Mouse (Mus musculus): Measurements from ENCODE around the gene Rnft2. TPM values are rescaled to one million over a fixed set of nuclear protein-coding genes. Genes with fewer than 3 reads are reported as not detected.

The Rnft2 gene
- polyA plus RNA-seq, 1 experiment from 2014 or later = 2.6 TPM

Other genes with a start within 250 kb of the Rnft2 start
- gene Tesc, start 217.4 kb downstream of the Rnft2 start, polyA plus RNA-seq (2014; fragmentation: Nextera tagmentation; extraction: Ambion mirVana) = 15.1 and 18.1 TPM in 2 replicates
- gene Fbxw8, start 89.7 kb downstream of the Rnft2 start, polyA plus RNA-seq (2014; fragmentation: Nextera tagmentation; extraction: Ambion mirVana) = 22.5 and 23.9 TPM in 2 replicates
- gene Hrk, start 80.5 kb downstream of the Rnft2 start, polyA plus RNA-seq (2014; fragmentation: Nextera tagmentation; extraction: Ambion mirVana) = 0.72 and 0.81 TPM in 2 replicates
- 7.8 and 9.2 TPM in 2 replicates for gene 2410131K14Rik, start 111 bp upstream of the Rnft2 start, polyA plus RNA-seq (2014; fragmentation: Nextera tagmentation; extraction: Ambion mirVana)

Data from stomach, embryonic 14.5 days (tissue).